Mouse (Mus musculus) liver, embryonic 18 days (tissue): Measurements from ENCODE around the gene Eddm3b. TPM values are rescaled to one million over a fixed set of nuclear protein-coding genes. Genes with fewer than 3 reads are reported as not detected.

Experiments
- polyA plus RNA-seq: library from polyadenylated mRNA; depleted of rRNA; stranded (reverse); fragments of >200 nt; gene quantifications from 2 replicates; pipeline ENCODE4 v1.2.3, GENCODE M21; 2012; rRNA removed

The Eddm3b gene
- polyA plus RNA-seq: not detected in 2 replicates

GRCm38 (mm10) chr14:51113916-51114560, at the start of gene Eddm3b:
Gene Eddm3b (plus strand): TSS chr14:51114426.

GRCm38 (mm10) chr14:51074335-51074734, 39.9 kb upstream of the Eddm3b start, which contains the start of gene Olfr750:
Gene Olfr750 (minus strand): TSS chr14:51074435.

GRCm38 (mm10) chr14:51090921-51091900, 23.0 kb upstream of the Eddm3b start, which contains the start of the genes Rnase4 and Ang:
Gene Rnase4 (plus strand): TSS chr14:51091077.
Gene Ang (plus strand): TSS chr14:51091150.

GRCm38 (mm10) chr14:51146685-51147084, 32.5 kb downstream of the Eddm3b start, which contains the start of gene Rnase1:
Gene Rnase1 (minus strand): TSS chr14:51146785.

GRCm38 (mm10) chr14:51161976-51162375, 47.8 kb downstream of the Eddm3b start, which contains the start of gene Rnase2b:
Gene Rnase2b (plus strand): TSS chr14:51162260.

Other genes with a start within 250 kb of the Eddm3b start
- 5.7 and 6.0 TPM in 2 replicates for gene Tep1, start 243.9 kb upstream of the Eddm3b start, polyA plus RNA-seq
- 0.11 and 0.28 TPM in 2 replicates for gene Klhl33, start 216.9 kb upstream of the Eddm3b start, polyA plus RNA-seq
- 40.4 and 47.9 TPM in 2 replicates for gene Osgep, start 189.5 kb upstream of the Eddm3b start, polyA plus RNA-seq
- 44.1 and 50.6 TPM in 2 replicates for gene Apex1, start 189.5 kb upstream of the Eddm3b start, polyA plus RNA-seq
- 35.0 and 41.2 TPM in 2 replicates for gene Pip4p1, start 183.6 kb upstream of the Eddm3b start, polyA plus RNA-seq
- gene Pnp, start 183.3 kb upstream of the Eddm3b start, polyA plus RNA-seq: 121 and 139 TPM in 2 replicates
- 103 and 127 TPM in 2 replicates for gene Gm49342, start 169.9 kb upstream of the Eddm3b start, polyA plus RNA-seq
- 6.7 and 8.1 TPM in 2 replicates for gene Pnp2, start 158.4 kb upstream of the Eddm3b start, polyA plus RNA-seq
- gene Rnase10, start 106.7 kb upstream of the Eddm3b start, polyA plus RNA-seq: 0.02 and 0.05 TPM in 2 replicates
- not detected in 2 replicates for gene Rnase9, start 72.6 kb upstream of the Eddm3b start, polyA plus RNA-seq
- 0.06 TPM in 1 of 2 replicates, not detected in the other for gene Rnase11, start 64.3 kb upstream of the Eddm3b start, polyA plus RNA-seq
- gene Rnase12, start 56.8 kb upstream of the Eddm3b start, polyA plus RNA-seq: 1.3 and 1.7 TPM in 2 replicates
- not detected in 2 replicates for gene Olfr750, start 40.0 kb upstream of the Eddm3b start, polyA plus RNA-seq
- gene Rnase4, start 23.3 kb upstream of the Eddm3b start, polyA plus RNA-seq: 29.7 and 48.3 TPM in 2 replicates
- 11.6 and 17.1 TPM in 2 replicates for gene Ang, start 23.3 kb upstream of the Eddm3b start, polyA plus RNA-seq
- 2.6 and 4.3 TPM in 2 replicates for gene Rnase6, start 9.5 kb downstream of the Eddm3b start, polyA plus RNA-seq
- 0.07 and 0.82 TPM in 2 replicates for gene Rnase1, start 32.4 kb downstream of the Eddm3b start, polyA plus RNA-seq
- not detected in 2 replicates for gene Rnase2b, start 47.8 kb downstream of the Eddm3b start, polyA plus RNA-seq
- gene Ang2, start 84.7 kb downstream of the Eddm3b start, polyA plus RNA-seq: not detected in 2 replicates
- gene Ear14, start 89.0 kb downstream of the Eddm3b start, polyA plus RNA-seq: not detected in 2 replicates
- gene Rnase2a, start 141.7 kb downstream of the Eddm3b start, polyA plus RNA-seq: not detected in 2 replicates
- not detected in 2 replicates for gene Gm7247, start 247.3 kb downstream of the Eddm3b start, polyA plus RNA-seq